Mouse (Mus musculus) CH12.LX (cell line): ENCODE measurements around the gene Trim5. TPM values are rescaled to one million over a fixed set of nuclear protein-coding genes. Genes with fewer than 3 reads are reported as not detected.
"Not testable (repeated sequence)": the region's sequence is repeated elsewhere in the genome, so short reads cannot be mapped to it uniquely, and the experiment has no call there.

Experiments used
- DNase-seq: peaks from one replicate; pipeline ENCODE4 v3.0.0-alpha.2; 2013; ENCODE audit errors: extremely low read depth
- H3K27ac ChIP-seq: 2 replicates; pipeline ENCODE4 v1.5.1; 2012; ENCODE audit warnings: low read depth, mild to moderate bottlenecking, control low read depth, moderate library complexity; ENCODE audit not compliant: insufficient read depth
- H3K27me3 ChIP-seq: replicated peaks from 2 replicates; pipeline ENCODE3; 2012; ENCODE audit warnings: inconsistent platforms
- H3K36me3 ChIP-seq, 2 experiments: replicated peaks in 1 of 2; 2 replicates each; pipeline versions ENCODE3 to v1.6.1; 2012; ENCODE audit warnings: inconsistent platforms in 1 of 2, low read length in 1 of 2, mild to moderate bottlenecking in 1 of 2, mixed read lengths in 1 of 2, moderate library complexity in 1 of 2; ENCODE audit not compliant: control insufficient read depth in 1 of 2, insufficient read depth in 1 of 2
- H3K4me1 ChIP-seq, 2 experiments: 2 replicates each; pipeline ENCODE4 v1.6.1; 2012; ENCODE audit warnings: inconsistent platforms in 1 of 2, moderate library complexity in 1 of 2; ENCODE audit not compliant: insufficient read depth in 2 of 2, control insufficient read depth in 1 of 2
- H3K4me2 ChIP-seq: 2 replicates; pipeline ENCODE4 v1.6.1; 2012; ENCODE audit warnings: low read depth, mild to moderate bottlenecking, control low read depth; ENCODE audit not compliant: poor library complexity, insufficient read depth, severe bottlenecking
- H3K4me3 ChIP-seq, 3 experiments: fragments of 150-350 bp in 1 of 3; sonication (generic) in 1 of 3; replicated peaks in 1 of 3; 2 replicates each; pipeline versions ENCODE3 to v1.5.1; 2011 to 2012; ENCODE audit warnings: low read depth in 2 of 3, low read length in 2 of 3, mild to moderate bottlenecking in 2 of 3, moderate library complexity in 2 of 3, control low read depth in 1 of 3, improper control_type of control experiment in 1 of 3, inconsistent platforms in 1 of 3, mixed read lengths in 1 of 3; ENCODE audit not compliant: poor library complexity in 1 of 3
- H3K79me2 ChIP-seq: replicated peaks from 2 replicates; pipeline ENCODE4 v1.6.1; 2012; ENCODE audit warnings: mild to moderate bottlenecking, moderate library complexity; ENCODE audit not compliant: control insufficient read depth, poor library complexity, insufficient read depth, severe bottlenecking; ENCODE audit errors: extremely low read depth
- H3K9ac ChIP-seq: 2 replicates; pipeline ENCODE4 v1.6.1; 2012; ENCODE audit warnings: low read depth, mild to moderate bottlenecking, control low read depth, moderate library complexity; ENCODE audit not compliant: insufficient read depth
- H3K9me3 ChIP-seq: replicated peaks from 2 replicates; pipeline ENCODE3; 2012; ENCODE audit warnings: low read length, inconsistent platforms, mixed read lengths
- BHLHE40 ChIP-seq: IDR thresholded peaks from 2 replicates; pipeline ENCODE4 v1.6.1; 2011; ENCODE audit warnings: mild to moderate bottlenecking, low read depth, low read length, improper control_type of control experiment
- ELF1 ChIP-seq: IDR thresholded peaks from 2 replicates; pipeline ENCODE4 v1.6.1; 2014; ENCODE audit warnings: low read depth, mild to moderate bottlenecking, inconsistent platforms, low read length, improper control_type of control experiment
- EP300 ChIP-seq: IDR thresholded peaks from 2 replicates; pipeline ENCODE4 v1.6.1; 2011; ENCODE audit warnings: low read length, improper control_type of control experiment
- ETS1 ChIP-seq: conservative IDR thresholded peaks from 2 replicates; pipeline ENCODE4 v1.6.1; 2012; ENCODE audit warnings: low read depth, mild to moderate bottlenecking, inconsistent platforms, low read length, improper control_type of control experiment, moderate library complexity
- GABPA ChIP-seq: IDR thresholded peaks from 2 replicates; pipeline ENCODE4 v1.6.1; 2012; ENCODE audit warnings: low read depth, low read length, improper control_type of control experiment, inconsistent platforms; ENCODE audit not compliant: insufficient replicate concordance
- IRF4 ChIP-seq: IDR thresholded peaks from 2 replicates; pipeline ENCODE4 v1.6.1; 2014; ENCODE audit warnings: low read depth, mild to moderate bottlenecking, inconsistent platforms, low read length, improper control_type of control experiment
- JUN ChIP-seq: IDR thresholded peaks from 2 replicates; pipeline ENCODE4 v1.6.1; 2011; ENCODE audit warnings: low read depth, mild to moderate bottlenecking, low read length, improper control_type of control experiment, moderate library complexity; ENCODE audit not compliant: insufficient read depth
- JUND ChIP-seq: conservative IDR thresholded peaks from 2 replicates; pipeline ENCODE4 v1.6.1; 2011; ENCODE audit warnings: low read depth, low read length, improper control_type of control experiment
- KAT2A ChIP-seq: IDR thresholded peaks from 2 replicates; pipeline ENCODE4 v1.6.1; 2012; ENCODE audit warnings: low read length, improper control_type of control experiment, inconsistent platforms; ENCODE audit not compliant: insufficient replicate concordance
- MAFK ChIP-seq: IDR thresholded peaks from 2 replicates; pipeline ENCODE4 v1.6.1; 2011; ENCODE audit warnings: low read length, improper control_type of control experiment; ENCODE audit not compliant: insufficient replicate concordance
- MAX ChIP-seq: IDR thresholded peaks from 2 replicates; pipeline ENCODE4 v1.6.1; 2011; ENCODE audit warnings: low read length, improper control_type of control experiment
- MAZ ChIP-seq: IDR thresholded peaks from 2 replicates; pipeline ENCODE4 v1.6.1; 2012; ENCODE audit warnings: low read depth, mild to moderate bottlenecking, inconsistent platforms, low read length, improper control_type of control experiment, moderate library complexity
- MXI1 ChIP-seq: IDR thresholded peaks from 2 replicates; pipeline ENCODE4 v1.6.1; 2011; ENCODE audit warnings: mild to moderate bottlenecking, low read depth, low read length, improper control_type of control experiment
- NELFE ChIP-seq: IDR thresholded peaks from 2 replicates; pipeline ENCODE4 v1.6.1; 2011; ENCODE audit warnings: low read depth, low read length, improper control_type of control experiment
- POLR2A ChIP-seq: IDR thresholded peaks from 2 replicates; pipeline ENCODE4 v1.6.1; 2011; ENCODE audit warnings: low read depth, mild to moderate bottlenecking, improper control_type of control experiment, low read length
- SIN3A ChIP-seq: IDR thresholded peaks from 2 replicates; pipeline ENCODE4 v1.6.1; 2012; ENCODE audit warnings: low read length, improper control_type of control experiment, inconsistent platforms
- USF1 ChIP-seq: IDR thresholded peaks from 2 replicates; pipeline ENCODE4 v1.6.1; 2014; ENCODE audit warnings: low read depth, mild to moderate bottlenecking, inconsistent platforms, low read length, improper control_type of control experiment
- ZNF384 ChIP-seq: IDR thresholded peaks from 2 replicates; pipeline ENCODE4 v1.6.1; 2012; ENCODE audit warnings: low read depth, low read length, improper control_type of control experiment, inconsistent platforms
- dilution Hi-C: fragments of 300-500 bp; cut with MboI; formaldehyde crosslinking; loops from 2 replicates; pipeline ENCODE4 v1.14.3; 2020; ENCODE audit warnings: low sequenced_read_pairs; ENCODE audit not compliant: extremely low pct_unique_long_range_greater_than_20kb, extremely low pct_ligation_motif_present
- in situ Hi-C: fragments of 300-500 bp; cut with MboI; formaldehyde crosslinking; loops from 3 replicates; pipeline ENCODE4 v1.14.3; 2019; ENCODE audit warnings: low sequenced_read_pairs, low pct_ligation_motif_present, low pct_unique_long_range_greater_than_20kb, mixed read lengths
- polyA plus RNA-seq: library from polyadenylated mRNA; unstranded; fragments of >175 nt; gene quantifications from 2 replicates; pipeline ENCODE4 v1.2.1, GENCODE M21; 2012; ENCODE audit warnings: low read depth; ENCODE audit not compliant: insufficient read length
- total RNA-seq, 2 experiments: library from RNA; depleted of rRNA; stranded (reverse); fragments of 300-350 nt in 1 of 2; fragments of >200 nt in 1 of 2; gene quantifications; 2 replicates each; pipeline ENCODE4 v1.2.3; 2012 to 2014

Gene Trim5
- total and polyA plus RNA-seq, 3 experiments = 4.5 to 7.8 (median 6.5) TPM

DNA sequence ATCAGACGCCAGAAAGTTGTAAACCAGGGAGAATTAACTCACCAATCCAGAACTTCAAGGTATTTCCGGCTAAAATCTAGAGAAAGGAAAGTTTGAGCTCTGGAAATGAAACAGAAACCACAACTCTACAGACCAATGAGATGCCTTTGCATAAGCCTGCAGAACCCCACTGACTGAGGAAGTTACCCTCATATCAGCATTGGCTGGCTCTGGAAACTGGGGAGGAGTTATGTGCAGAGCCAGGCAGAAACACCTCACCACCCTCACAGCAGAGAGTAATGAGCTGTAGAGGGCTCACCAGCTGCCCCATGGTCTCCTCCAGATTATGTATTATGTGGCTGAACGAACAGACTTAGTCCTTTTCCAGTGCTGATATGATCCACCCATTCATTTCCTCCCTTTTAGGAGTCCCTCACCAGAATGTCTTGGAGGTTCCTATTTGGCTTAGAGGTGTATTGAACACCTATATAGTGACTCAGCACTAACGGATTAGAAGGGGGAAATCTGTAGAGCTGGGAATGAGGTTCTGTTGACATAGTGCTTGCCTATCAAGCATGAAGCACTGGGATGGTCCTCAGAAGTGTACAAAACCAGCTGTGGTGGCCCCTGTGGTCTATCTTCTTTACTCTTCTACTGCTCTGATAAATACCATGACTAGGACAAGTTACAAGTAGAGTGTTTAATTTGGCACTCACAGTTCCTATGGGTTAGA is 27.6 kb upstream of the Trim5 start, which contains the start of gene Trim12a:
Gene Trim12a (minus strand): TSS at position 98 of the 712 bp plus-strand sequence.
- Histone ChIP-seq H3K4me3 (peak within 1 kb of the TSS; percentile 52 to 85 (median 68)), H3K27ac (peak within 1 kb of the TSS; percentile 78), H3K4me2 (peak within 1 kb of the TSS; percentile 67; the same call in 1 of the 2 replicates), H3K9ac (peak within 1 kb of the TSS; percentile 85)
- dilution Hi-C loops, DNase-seq, H3K4me1 ChIP-seq, in situ Hi-C loops, H3K36me3 ChIP-seq, H3K79me2 ChIP-seq, H3K9me3 ChIP-seq, H3K27me3 ChIP-seq: not testable (repeated sequence)
- 0 out of 2 replicates have a peak, but pooled peaks have one; percentile 20 for TF ChIP-seq POLR2A
- 0 out of 2 replicates have a peak, but pooled peaks have one; percentile 5 for TF ChIP-seq MAFK

DNA sequence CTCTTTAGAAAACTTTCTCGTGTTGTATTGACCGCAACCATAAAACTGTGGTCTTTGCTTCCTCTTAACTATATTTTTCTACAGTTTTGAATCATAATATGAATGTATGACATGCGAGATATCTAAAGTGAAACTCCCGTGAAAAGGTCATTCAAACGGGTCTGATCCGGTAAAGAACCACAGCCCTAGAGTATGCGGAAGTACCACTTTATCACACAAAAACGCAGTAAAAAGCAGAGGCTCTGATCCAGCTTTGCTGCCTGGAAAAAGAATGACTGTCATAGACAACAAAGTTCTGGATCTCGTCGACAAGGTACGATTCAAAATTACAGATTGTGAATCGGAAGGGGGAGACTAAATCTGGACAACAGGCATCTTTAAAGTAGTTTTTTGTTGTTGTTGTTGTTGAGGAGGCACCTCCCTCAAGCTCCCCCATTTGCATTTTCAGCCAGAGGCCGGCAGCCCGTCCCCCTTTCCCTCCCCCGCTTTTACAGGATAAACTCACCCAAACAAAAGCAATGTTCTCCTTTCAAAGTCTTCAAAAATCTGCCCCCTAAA is 27.0 kb upstream of the Trim5 start:
- peak; percentile 62 for DNase-seq
- peak overlapping the region; percentile 85 for H3K9ac ChIP-seq

DNA sequence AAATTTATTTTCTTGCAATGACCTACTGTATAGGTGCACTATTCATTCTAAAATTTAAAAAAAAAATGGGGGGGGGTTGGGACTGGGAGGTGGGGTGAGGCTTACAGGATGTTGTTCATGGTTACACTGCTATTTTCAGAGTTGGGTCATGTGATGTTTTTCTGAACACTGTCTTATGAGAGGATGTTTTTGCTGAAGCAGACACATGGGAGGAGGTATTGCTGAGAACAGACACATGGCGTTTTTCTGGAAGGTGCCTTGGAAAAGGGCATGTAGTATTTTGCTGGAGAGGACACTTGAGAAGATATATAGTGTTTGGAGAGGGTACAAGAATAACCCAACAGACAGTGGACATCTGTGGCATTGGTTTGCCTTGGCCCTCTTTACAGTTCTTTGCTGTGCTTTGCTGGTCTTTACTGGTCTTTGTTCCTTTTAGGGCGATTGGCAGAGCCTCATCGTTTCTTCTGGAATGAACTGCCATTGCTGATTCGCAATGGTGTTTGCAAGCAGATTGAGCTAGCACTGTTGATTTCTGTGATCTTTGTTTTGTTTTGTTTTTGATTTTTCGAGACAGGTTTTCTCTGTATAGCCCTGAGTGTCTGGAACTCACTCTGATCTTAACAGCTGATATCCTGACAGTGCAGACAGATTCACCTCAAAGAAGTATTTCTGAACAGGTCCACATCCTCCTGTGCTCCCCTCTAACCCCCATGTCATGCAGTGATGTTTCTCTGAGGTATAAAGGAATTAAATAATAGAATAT is 3.9 kb upstream of the Trim5 start:
- dilution Hi-C loops = no loop called here
- in situ Hi-C loops = no loop called here
- DNase-seq = no peak

More for the DNA sequence above, 27.0 kb upstream of the Trim5 start:
- no peaks in the 10 kb centered on the region for H3K27me3 ChIP-seq
- H3K79me2 ChIP-seq = 0 out of 2 replicates have a peak, but pooled peaks cover 2% of the 10 kb centered on the region
- H3K4me1 ChIP-seq = peaks cover 3 to 6% of the 10 kb centered on the region in 2 experiments; a peak in 3 of 4 replicates
- dilution Hi-C loops (no loop called here), in situ Hi-C loops (no loop called here)
- H3K36me3 ChIP-seq = no peaks in the 10 kb centered on the region
- peak overlapping the region; percentile 38; the same call in 1 of the 2 replicates for H3K4me2 ChIP-seq
- TF ChIP-seq MAFK (peak; percentile 55; the same call in 1 of the 2 replicates), POLR2A (0 out of 2 replicates have a peak, but pooled peaks have one; percentile 27), USF1 (no peak), EP300 (peak; percentile 68), MXI1 (no peak), GABPA (no peak), ETS1 (peak; percentile 67), MAX (no peak), SIN3A (no peak), IRF4 (peak; percentile 82), ELF1 (peak; percentile 70), JUN (peak; percentile 36; the same call in 1 of the 2 replicates), JUND (peak; percentile 71), BHLHE40 (peak; percentile 87), KAT2A (no peak), MAZ (no peak)
- peak overlapping the region; percentile 78 for H3K27ac ChIP-seq
- no peaks in the 10 kb centered on the region for H3K9me3 ChIP-seq
- peak overlapping the region; percentile 52 to 85 (median 68) for H3K4me3 ChIP-seq

More for the DNA sequence above, 3.9 kb upstream of the Trim5 start:
- TF ChIP-seq NELFE (no peak), ZNF384 (peak; percentile 54; the same call in 1 of the 2 replicates)
- TF ChIP-seq, all 38 proteins: peak for 1
- peaks cover 26 to 59% of the 10 kb centered on the region in 2 experiments for H3K4me1 ChIP-seq
- no peak overlapping the region for H3K4me2 ChIP-seq
- H3K4me3 ChIP-seq = no peak overlapping the region
- H3K79me2 ChIP-seq = no peaks in the 10 kb centered on the region
- H3K36me3 ChIP-seq = no peaks in the 10 kb centered on the region
- H3K9ac ChIP-seq = no peak overlapping the region
- H3K9me3 ChIP-seq = no peaks in the 10 kb centered on the region
- no peak overlapping the region for H3K27ac ChIP-seq
- no peaks in the 10 kb centered on the region for H3K27me3 ChIP-seq
